Mouse (Mus musculus) cerebellum, adult 2 months (tissue): ENCODE results near the gene Galns. TPM values are rescaled to one million over a fixed set of nuclear protein-coding genes. Genes with fewer than 3 reads are reported as not detected.

Experiments used
- DNase-seq, 2 experiments: peaks; one replicate each; pipeline ENCODE4 v3.0.0; 2021
- H3K27ac ChIP-seq: fragments of 200-500 bp; 2 replicates; pipeline ENCODE4 v1.5.1; 2012; ENCODE audit warnings: low read length, control low read depth, inconsistent platforms; ENCODE audit not compliant: insufficient read depth
- H3K27me3 ChIP-seq: fragments of 200-500 bp; 2 replicates; pipeline ENCODE4 v1.6.1; 2012; ENCODE audit warnings: inconsistent platforms, mild to moderate bottlenecking, low read length, moderate library complexity; ENCODE audit not compliant: control insufficient read depth, insufficient read depth
- H3K4me1 ChIP-seq: fragments of 200-500 bp; 2 replicates; pipeline ENCODE4 v1.6.1; 2011; ENCODE audit warnings: low read length; ENCODE audit not compliant: control insufficient read depth, insufficient read depth
- H3K4me3 ChIP-seq: fragments of 200-500 bp; replicated peaks from 2 replicates; pipeline ENCODE3; 2011; ENCODE audit warnings: mild to moderate bottlenecking, low read depth, low read length, control low read depth; ENCODE audit not compliant: insufficient read depth
- CTCF ChIP-seq: fragments of 200-500 bp; IDR thresholded peaks from 2 replicates; pipeline ENCODE4 v1.5.1; 2011; ENCODE audit warnings: low read depth, mild to moderate bottlenecking, control low read depth, low read length, moderate library complexity, borderline replicate concordance; ENCODE audit not compliant: insufficient read depth
- POLR2A ChIP-seq: fragments of 200-500 bp; IDR thresholded peaks from 2 replicates; pipeline ENCODE4 v1.6.1; 2011; ENCODE audit warnings: low read length, control low read depth, borderline replicate concordance; ENCODE audit not compliant: insufficient read depth
- WGBS: fragments of 180-500 bp; shearing (Covaris S2); methylation state at CpG from one replicate; pipeline ENCODE4 v1.1.7; 2018; 5-methylcytosine and 5-hydroxymethylcytosine counted together
- polyA plus RNA-seq: library from polyadenylated mRNA; depleted of rRNA; stranded (reverse); fragments of >200 nt; gene quantifications from 2 replicates; pipeline ENCODE4 v1.2.3, GENCODE M21; 2012

Galns gene
- polyA plus RNA-seq, 1 experiment, result 8.7 TPM

- peaks cover 3% of the 10 kb centered on the region; the same call in 1 of the 2 replicates for H3K4me1 ChIP-seq
- TF ChIP-seq CTCF (no peak), POLR2A (no peak)
- 84% methylated on average over 13 of the region's 15 CpGs for WGBS
- no peak overlapping the region for H3K27ac ChIP-seq
- DNase-seq, result no peak
- H3K4me3 ChIP-seq, result no peak overlapping the region
- no peaks in the 10 kb centered on the region for H3K27me3 ChIP-seq
These were observed 30.3 kb downstream of the Galns start for GRCm38 (mm10) chr8:122580926-122581325.

- H3K4me3 ChIP-seq, result no peak overlapping the region
- TF ChIP-seq CTCF (no peak), POLR2A (no peak)
- no peaks in the 10 kb centered on the region for H3K27me3 ChIP-seq
- peaks cover 15% of the 10 kb centered on the region for H3K4me1 ChIP-seq
- H3K27ac ChIP-seq, result no peak overlapping the region
- DNase-seq, result no peak
- WGBS, result 62% methylated on average over 7 of the region's 7 CpGs
These were observed 32.1 kb downstream of the Galns start for GRCm38 (mm10) chr8:122579196-122579595.

- DNase-seq, result no peak
- H3K4me1 ChIP-seq, result peaks cover 15% of the 10 kb centered on the region
- H3K4me3 ChIP-seq, result peak overlapping the region; percentile 86
- WGBS, result 41% methylated on average over 10 of the region's 10 CpGs
- no peak overlapping the region for H3K27ac ChIP-seq
- H3K27me3 ChIP-seq, result no peaks in the 10 kb centered on the region
- TF ChIP-seq POLR2A (no peak), CTCF (no peak)
These were observed 34.1 kb downstream of the Galns start for GRCm38 (mm10) chr8:122577116-122577515.

GRCm38 (mm10) chr8:122576648-122577022, 34.6 kb downstream of the Galns start, which contains the start of gene Aprt:
Gene Aprt, minus strand, starts transcription at chr8:122576909.
- TF ChIP-seq POLR2A, result peak; percentile 91
- TF ChIP-seq CTCF, result no peak
- H3K27ac ChIP-seq, result peak within 1 kb of the TSS; percentile 73
- peak within 1 kb of the TSS; percentile 86 for H3K4me3 ChIP-seq
- DNase-seq, result peak; percentile 95 to 97
- H3K27me3 ChIP-seq, result no peaks in the 10 kb centered on the region
- peaks cover 19% of the 10 kb centered on the region for H3K4me1 ChIP-seq
- WGBS, result under 1% methylated on average over 39 of the region's 39 CpGs

GRCm38 (mm10) chr8:122575735-122576647, 35.3 kb downstream of the Galns start:
- 6% methylated on average over 21 of the region's 21 CpGs for WGBS
- Histone ChIP-seq H3K27ac (peak overlapping the region; percentile 73), H3K4me1 (peaks cover 26% of the 10 kb centered on the region), H3K4me3 (peak overlapping the region; percentile 86), H3K27me3 (no peaks in the 10 kb centered on the region)
- DNase-seq, result peak in 1 of 2 experiments; percentile 51
- TF ChIP-seq CTCF (no peak), POLR2A (no peak)

- TF ChIP-seq CTCF (no peak), POLR2A (no peak)
- 70% methylated on average over 8 of the region's 8 CpGs for WGBS
- Histone ChIP-seq H3K27me3 (no peaks in the 10 kb centered on the region), H3K4me1 (peaks cover 30% of the 10 kb centered on the region), H3K27ac (no peak overlapping the region), H3K4me3 (peak overlapping the region; percentile 86)
- no peak for DNase-seq
These were observed 36.0 kb downstream of the Galns start for GRCm38 (mm10) chr8:122575286-122575685.

- H3K27me3 ChIP-seq, result no peaks in the 10 kb centered on the region
- H3K4me3 ChIP-seq, result no peak overlapping the region
- 68% methylated on average over 10 of the region's 10 CpGs for WGBS
- DNase-seq, result no peak
- peaks cover 35% of the 10 kb centered on the region for H3K4me1 ChIP-seq
- no peak overlapping the region for H3K27ac ChIP-seq
- no peak for TF ChIP-seq CTCF
- TF ChIP-seq POLR2A, result no peak
These were observed 36.5 kb downstream of the Galns start for GRCm38 (mm10) chr8:122574667-122575251.
